Comparison of ENCODE assay signal across 7 mouse cellular contexts in genomic region chr9:79792841-79793835, GRCm38 (mm10). TPM values are rescaled to one million over a fixed set of nuclear protein-coding genes. Genes with fewer than 3 reads are reported as not detected.
DNase-seq lines count a peak whose midpoint lies in the region; ATAC-seq lines count a peak whose summit lies in the region.

TSS of gene Tmem30a (minus strand) at chr9:79793507.

- H3K4me2 ChIP-seq in intestine, embryonic 15.5 days (replicated peaks) = peak within 1 kb of the TSS; percentile 60

- H3K9ac ChIP-seq in intestine, embryonic 15.5 days = peak within 1 kb of the TSS; percentile 92

- 0 out of 2 replicates have a peak, but pooled peaks cover 3% of the 10 kb centered on the region for H3K4me1 ChIP-seq in intestine, embryonic 15.5 days (replicated peaks)
- H3K4me1 ChIP-seq in midbrain, embryonic 10.5 days = peaks cover 23% of the 10 kb centered on the region

- no peaks in the 10 kb centered on the region for H3K27me3 ChIP-seq in intestine, embryonic 15.5 days (replicated peaks)
- H3K27me3 ChIP-seq in midbrain, embryonic 10.5 days (ENCODE audit: low read depth, poor library complexity, severe bottlenecking) = no peaks in the 10 kb centered on the region

- ATAC-seq in intestine, embryonic 15.5 days = peak; percentile 99

- H3K9me3 ChIP-seq in intestine, embryonic 15.5 days = no peaks in the 10 kb centered on the region
- H3K9me3 ChIP-seq in midbrain, embryonic 10.5 days (replicated peaks) = no peaks in the 10 kb centered on the region

- WGBS in intestine, embryonic 15.5 days = under 1% methylated on average over 91 of the region's 91 CpGs
- WGBS in midbrain, embryonic 10.5 days = under 1% methylated on average over 90 of the region's 91 CpGs

- no peaks in the 10 kb centered on the region for H3K36me3 ChIP-seq in intestine, embryonic 15.5 days
- H3K36me3 ChIP-seq in midbrain, embryonic 10.5 days = no peaks in the 10 kb centered on the region

- intact Hi-C loops in gastrocnemius, postnatal 36 days (cut with DNase I) = no loop called here
- intact Hi-C loops in left cerebral cortex, postnatal 25 days (cut with DNase I) = loop anchor here (1.0 kb wide), 2 partner anchors 34 to 274 kb away; partner anchors contain the start of gene Cox7a2

- peak within 1 kb of the TSS; percentile 91 for H3K27ac ChIP-seq in intestine, embryonic 15.5 days
- H3K27ac ChIP-seq in midbrain, embryonic 10.5 days (replicated peaks) = peak within 1 kb of the TSS; percentile 90

- peak within 1 kb of the TSS; percentile 94 for H3K4me3 ChIP-seq in intestine, embryonic 15.5 days (replicated peaks)
- H3K4me3 ChIP-seq in midbrain, embryonic 10.5 days = peak within 1 kb of the TSS; percentile 90

- DNase-seq in adrenal gland, adult 2 months = peak; percentile 97
- peak; percentile 92 for DNase-seq in embryo, embryonic 11.5 days (ENCODE audit: low read depth, low spot score)
- DNase-seq in gastrocnemius, postnatal 36 days = peak; percentile 91 to 93
- peak; percentile 94 to 98 for DNase-seq in left cerebral cortex, postnatal 25 days (ENCODE audit: low spot score in 2 of 2)
- DNase-seq in midbrain, embryonic 10.5 days (ENCODE audit: low spot score) = peak; percentile 95
- DNase-seq in right cerebral cortex, postnatal 4 days = peak; percentile 91

RNA-seq across cellular contexts. Expression of gene Tmem30a, which starts in this region (rescaled TPM):
- total RNA-seq in adrenal gland, adult 2 months (2021) = 100 to 1,000 TPM; 112 to 113 TPM
- 65.5 and 87.2 TPM in 2 replicates for polyA plus RNA-seq in adrenal gland, adult 2 months (2012; rRNA removed)
- 10 to 100 TPM; 45.5 to 48.1 TPM for total RNA-seq in gastrocnemius, postnatal 36 days (2021)
- polyA plus RNA-seq in intestine, embryonic 15.5 days (2015; fragmentation: Nextera tagmentation; extraction: Ambion mirVana) = 66.4 and 72.6 TPM in 2 replicates
- total RNA-seq in left cerebral cortex, postnatal 25 days (2021) = 100 to 1,000 TPM; 255 to 267 TPM
- polyA plus RNA-seq in midbrain, embryonic 10.5 days (2016; fragmentation: Nextera tagmentation; extraction: Ambion mirVana) = 60.4 and 67.4 TPM in 2 replicates

Comparison
In these comparisons a context has a peak if more than half of its experiments do, and no peak if none do; other contexts are left out.
1. Peak in every context shown above with its lines: DNase-seq, ATAC-seq, H3K4me3 ChIP-seq and H3K27ac ChIP-seq.